ENCODE assay signal across 8 mouse cellular contexts in genomic region chr15:79400134-79400974, GRCm38 (mm10). TPM values are rescaled to one million over a fixed set of nuclear protein-coding genes. Genes with fewer than 3 reads are reported as not detected.
DNase-seq lines count a peak whose midpoint lies in the region; ATAC-seq and TF ChIP-seq lines count a peak whose summit lies in the region.

No protein-coding gene starts in this region.

- ATAC-seq in kidney, embryonic 15.5 days (replicated peaks; ENCODE audit: low FRiP score) = no peak
- ATAC-seq in hindbrain, embryonic 13.5 days (ENCODE audit: low FRiP score) = no peak
- no peak for ATAC-seq in midbrain, postnatal 0 days (ENCODE audit: low FRiP score)

- no peak for TF ChIP-seq CTCF in bone marrow macrophage, adult 2 months (IDR thresholded peaks at IDR 0.05; ENCODE audit: low read depth, low read length)
- no peak for TF ChIP-seq CTCF in midbrain, postnatal 0 days (IDR thresholded peaks at IDR 0.05)

- peaks cover 6% of the 10 kb centered on the region; the same call in 1 of the 2 replicates for H3K36me3 ChIP-seq in kidney, embryonic 15.5 days
- peaks cover 4% of the 10 kb centered on the region for H3K36me3 ChIP-seq in hindbrain, embryonic 13.5 days
- H3K36me3 ChIP-seq in midbrain, postnatal 0 days (ENCODE audit: insufficient read depth, low read length) = 0 out of 2 replicates have a peak, but pooled peaks cover 2% of the 10 kb centered on the region

- H3K4me3 ChIP-seq in kidney, embryonic 15.5 days (replicated peaks) = no peak overlapping the region
- H3K4me3 ChIP-seq in bone marrow macrophage, adult 2 months (ENCODE audit: insufficient read depth, low read length) = peak overlapping the region; percentile 7; the same call in 1 of the 2 replicates
- peak overlapping the region; percentile 97 for H3K4me3 ChIP-seq in hindbrain, embryonic 13.5 days
- peak overlapping the region; percentile 99 for H3K4me3 ChIP-seq in midbrain, postnatal 0 days (ENCODE audit: low read depth, low read length)

- peak overlapping the region; percentile 90; the same call in 1 of the 2 replicates for H3K4me2 ChIP-seq in kidney, embryonic 15.5 days
- H3K4me2 ChIP-seq in hindbrain, embryonic 13.5 days = peak overlapping the region; percentile 94
- H3K4me2 ChIP-seq in midbrain, postnatal 0 days (ENCODE audit: low read depth, low read length, poor library complexity, severe bottlenecking) = peak overlapping the region; percentile 89

- no peak for DNase-seq in kidney, adult 11 months
- DNase-seq in midbrain, postnatal 0 days (ENCODE audit: low spot score) = no peak
- no peak for DNase-seq in gastrocnemius, postnatal 4 days (ENCODE audit: low spot score in 2 of 2)
- no peak for DNase-seq in gastrocnemius, adult 18-20 months (ENCODE audit: low spot score)
- DNase-seq in layer of hippocampus, postnatal 25 days (ENCODE audit: extremely low spot score in 1 of 2, low spot score in 1 of 2) = no peak

- no peaks in the 10 kb centered on the region for H3K27me3 ChIP-seq in kidney, embryonic 15.5 days
- peaks cover 9% of the 10 kb centered on the region for H3K27me3 ChIP-seq in hindbrain, embryonic 13.5 days
- no peaks in the 10 kb centered on the region for H3K27me3 ChIP-seq in midbrain, postnatal 0 days (ENCODE audit: insufficient read depth, low read length)

- TF ChIP-seq POLR2A in bone marrow macrophage, adult 2 months (IDR thresholded peaks at IDR 0.05; ENCODE audit: borderline replicate concordance, low read depth, low read length) = no peak

- H3K4me1 ChIP-seq in kidney, embryonic 15.5 days = peaks cover 63% of the 10 kb centered on the region
- H3K4me1 ChIP-seq in bone marrow macrophage, adult 2 months (ENCODE audit: control insufficient read depth, insufficient read depth, low read length) = peaks cover 44% of the 10 kb centered on the region
- peaks cover 54% of the 10 kb centered on the region for H3K4me1 ChIP-seq in hindbrain, embryonic 13.5 days (replicated peaks)
- peaks cover 10% of the 10 kb centered on the region for H3K4me1 ChIP-seq in midbrain, postnatal 0 days (ENCODE audit: insufficient read depth, low read length)

- H3K9ac ChIP-seq in kidney, embryonic 15.5 days = peak overlapping the region; percentile 24; the same call in 1 of the 2 replicates
- peak overlapping the region; percentile 97 for H3K9ac ChIP-seq in hindbrain, embryonic 13.5 days
- peak overlapping the region; percentile 6; the same call in 1 of the 2 replicates for H3K9ac ChIP-seq in midbrain, postnatal 0 days (replicated peaks; ENCODE audit: low read length, poor library complexity, severe bottlenecking)

- WGBS in kidney, embryonic 15.5 days = 53% methylated on average over 6 of the region's 6 CpGs
- 71% methylated on average over 6 of the region's 6 CpGs for WGBS in hindbrain, embryonic 13.5 days
- 80% methylated on average over 6 of the region's 6 CpGs for WGBS in midbrain, postnatal 0 days

- peak overlapping the region; percentile 56 for H3K27ac ChIP-seq in kidney, embryonic 15.5 days
- H3K27ac ChIP-seq in bone marrow macrophage, adult 2 months (ENCODE audit: insufficient read depth, low read depth, low read length) = peak overlapping the region; percentile 25
- H3K27ac ChIP-seq in hindbrain, embryonic 13.5 days = peak overlapping the region; percentile 44; the same call in 1 of the 2 replicates
- H3K27ac ChIP-seq in midbrain, postnatal 0 days (ENCODE audit: low read depth, low read length) = no peak overlapping the region

- no peaks in the 10 kb centered on the region for H3K9me3 ChIP-seq in kidney, embryonic 15.5 days (replicated peaks)
- no peaks in the 10 kb centered on the region for H3K9me3 ChIP-seq in hindbrain, embryonic 13.5 days
- H3K9me3 ChIP-seq in midbrain, postnatal 0 days (ENCODE audit: low read length) = no peaks in the 10 kb centered on the region

RNA-seq across cellular contexts. Expression of gene Tmem184b, which starts 3.0 kb away (rescaled TPM):
- 67.7 and 75.5 TPM in 2 replicates for polyA plus RNA-seq in kidney, embryonic 15.5 days (2015; fragmentation: Nextera tagmentation; extraction: Ambion mirVana)
- polyA plus RNA-seq in bone marrow macrophage, adult 2 months (2012; ENCODE audit: insufficient read depth, insufficient read length, missing spikeins) = 48.1 and 51.2 TPM in 2 replicates
- 37.7 and 39.2 TPM in 2 replicates for polyA plus RNA-seq in hindbrain, embryonic 13.5 days (2015; fragmentation: Nextera tagmentation; extraction: Ambion mirVana)
- total RNA-seq in midbrain, postnatal 0 days (2014; rRNA removed) = 54.9 and 75.7 TPM in 2 replicates
- 30.1 and 33.3 TPM in 2 replicates for polyA plus RNA-seq in midbrain, postnatal 0 days (2015; fragmentation: Nextera tagmentation; extraction: Ambion mirVana)
- 10 to 100 TPM; 72.4 to 77.4 TPM for total RNA-seq in gastrocnemius, postnatal 4 days (2021)
- total RNA-seq in gastrocnemius, adult 18-20 months (2021) = 10 to 100 TPM; 23.6 to 31.2 TPM
- total RNA-seq in layer of hippocampus, postnatal 25 days (2021) = 10 to 100 TPM; 54.2 to 55.4 TPM

RNA-seq across cellular contexts. Expression of gene Maff, which starts 53.9 kb away (rescaled TPM):
- polyA plus RNA-seq in kidney, embryonic 15.5 days (2015; fragmentation: Nextera tagmentation; extraction: Ambion mirVana) = 3.8 and 4.4 TPM in 2 replicates
- 0.90 and 1.5 TPM in 2 replicates for polyA plus RNA-seq in bone marrow macrophage, adult 2 months (2012; ENCODE audit: insufficient read depth, insufficient read length, missing spikeins)
- polyA plus RNA-seq in hindbrain, embryonic 13.5 days (2015; fragmentation: Nextera tagmentation; extraction: Ambion mirVana) = 0.83 and 0.84 TPM in 2 replicates
- 4.0 and 5.4 TPM in 2 replicates for total RNA-seq in midbrain, postnatal 0 days (2014; rRNA removed)
- polyA plus RNA-seq in midbrain, postnatal 0 days (2015; fragmentation: Nextera tagmentation; extraction: Ambion mirVana) = 0.93 and 1.2 TPM in 2 replicates
- total RNA-seq in gastrocnemius, postnatal 4 days (2021) = 1 to 10 TPM; 3.8 to 4.0 TPM
- total RNA-seq in gastrocnemius, adult 18-20 months (2021) = 10 to 100 TPM in 1 of 2 experiments, 1 to 10 TPM in 1; 6.6 to 10.1 TPM
- total RNA-seq in layer of hippocampus, postnatal 25 days (2021) = 1 to 10 TPM in 1 of 2 experiments, under 1 TPM in 1; 0.61 to 1.0 TPM

RNA-seq across cellular contexts. Expression of gene Csnk1e, which starts 55.0 kb away (rescaled TPM):
- polyA plus RNA-seq in kidney, embryonic 15.5 days (2015; fragmentation: Nextera tagmentation; extraction: Ambion mirVana) = 87.0 and 90.6 TPM in 2 replicates
- polyA plus RNA-seq in bone marrow macrophage, adult 2 months (2012; ENCODE audit: insufficient read depth, insufficient read length, missing spikeins) = 60.7 and 61.8 TPM in 2 replicates
- 231 and 245 TPM in 2 replicates for polyA plus RNA-seq in hindbrain, embryonic 13.5 days (2015; fragmentation: Nextera tagmentation; extraction: Ambion mirVana)
- total RNA-seq in midbrain, postnatal 0 days (2014; rRNA removed) = 378 and 384 TPM in 2 replicates
- 153 and 195 TPM in 2 replicates for polyA plus RNA-seq in midbrain, postnatal 0 days (2015; fragmentation: Nextera tagmentation; extraction: Ambion mirVana)
- total RNA-seq in gastrocnemius, postnatal 4 days (2021) = 10 to 100 TPM; 81.1 to 89.2 TPM
- 10 to 100 TPM; 45.4 to 48.0 TPM for total RNA-seq in gastrocnemius, adult 18-20 months (2021)
- 100 to 1,000 TPM; 110 to 121 TPM for total RNA-seq in layer of hippocampus, postnatal 25 days (2021)

Comparison
In these comparisons a context has a peak if more than half of its experiments do, and no peak if none do; other contexts are left out.
1. H3K9ac ChIP-seq: peak in every context shown above with its lines; median percentile 97 in hindbrain, embryonic 13.5 days; 24 in kidney, embryonic 15.5 days; 6 in midbrain, postnatal 0 days.